8 mouse cellular contexts compared by ENCODE assay signal in genomic region chrX:69359360-69359759, GRCm38 (mm10). TPM values are rescaled to one million over a fixed set of nuclear protein-coding genes. Genes with fewer than 3 reads are reported as not detected.
DNase-seq lines count a peak whose midpoint lies in the region; ATAC-seq and TF ChIP-seq lines count a peak whose summit lies in the region.

No protein-coding gene starts in this region.

- no peaks in the 10 kb centered on the region for H3K36me3 ChIP-seq in lung, embryonic 14.5 days (ENCODE audit: insufficient read depth)
- no peaks in the 10 kb centered on the region for H3K36me3 ChIP-seq in forebrain, embryonic 15.5 days
- no peaks in the 10 kb centered on the region for H3K36me3 ChIP-seq in hindbrain, embryonic 16.5 days (ENCODE audit: control insufficient read depth, insufficient read depth, low read length)
- no peaks in the 10 kb centered on the region for H3K36me3 ChIP-seq in midbrain, embryonic 15.5 days (replicated peaks)
- H3K36me3 ChIP-seq in kidney, adult 2 months (ENCODE audit: control insufficient read depth, insufficient read depth, low read length), result no peaks in the 10 kb centered on the region

- no peak for TF ChIP-seq POLR2A in kidney, adult 2 months (IDR thresholded peaks at IDR 0.05; ENCODE audit: low read depth, low read length)

- TF ChIP-seq CTCF in lung, embryonic 14.5 days (IDR thresholded peaks at IDR 0.05; ENCODE audit: low read depth), result no peak
- TF ChIP-seq CTCF in kidney, adult 2 months (conservative IDR thresholded peaks at IDR 0.05; ENCODE audit: insufficient read depth, insufficient read length, low read depth, low read length), result no peak

- ATAC-seq in lung, embryonic 14.5 days (ENCODE audit: insufficient read depth), result no peak
- ATAC-seq in forebrain, embryonic 15.5 days (replicated peaks), result no peak
- ATAC-seq in hindbrain, embryonic 16.5 days, result no peak
- no peak for ATAC-seq in midbrain, embryonic 15.5 days (replicated peaks)
- no peak for ATAC-seq in CD4-positive, CD25-positive, alpha-beta regulatory T cell, adult 4 months
- ATAC-seq in megakaryocyte-erythroid progenitor cell, adult 5-6 weeks (replicated peaks; ENCODE audit: low FRiP score, low TSS enrichment, poor library complexity, severe bottlenecking), result no peak

- no peak for DNase-seq in lung, embryonic 14.5 days
- DNase-seq in lung, postnatal 14 days, result no peak
- DNase-seq in kidney, adult 2 months, result no peak

- no peak overlapping the region for H3K4me3 ChIP-seq in lung, embryonic 14.5 days (ENCODE audit: low read depth, low read length)
- peak overlapping the region; percentile 71; the same call in 1 of the 2 replicates for H3K4me3 ChIP-seq in forebrain, embryonic 15.5 days
- H3K4me3 ChIP-seq in hindbrain, embryonic 16.5 days (ENCODE audit: low read length), result peak overlapping the region; percentile 66
- peak overlapping the region; percentile 64 for H3K4me3 ChIP-seq in midbrain, embryonic 15.5 days
- no peak overlapping the region for H3K4me3 ChIP-seq in kidney, adult 2 months (ENCODE audit: insufficient read depth, low read depth, low read length)

- H3K4me1 ChIP-seq in lung, embryonic 14.5 days (ENCODE audit: insufficient read depth), result no peaks in the 10 kb centered on the region
- H3K4me1 ChIP-seq in forebrain, embryonic 15.5 days, result peaks cover 9% of the 10 kb centered on the region; the same call in 1 of the 2 replicates
- peaks cover 3% of the 10 kb centered on the region; the same call in 1 of the 2 replicates for H3K4me1 ChIP-seq in hindbrain, embryonic 16.5 days (ENCODE audit: control insufficient read depth, insufficient read depth, low read depth, low read length)
- 0 out of 2 replicates have a peak, but pooled peaks cover 4% of the 10 kb centered on the region for H3K4me1 ChIP-seq in midbrain, embryonic 15.5 days
- H3K4me1 ChIP-seq in kidney, adult 2 months (ENCODE audit: control insufficient read depth, insufficient read depth, low read length), result no peaks in the 10 kb centered on the region

- 19% methylated on average over 5 of the region's 5 CpGs for WGBS in lung, embryonic 14.5 days
- 24% methylated on average over 5 of the region's 5 CpGs for WGBS in forebrain, embryonic 15.5 days
- WGBS in hindbrain, embryonic 16.5 days, result 19% methylated on average over 5 of the region's 5 CpGs
- WGBS in midbrain, embryonic 15.5 days, result 31% methylated on average over 5 of the region's 5 CpGs
- WGBS in kidney, adult 2 months, result 24% methylated on average over 5 of the region's 5 CpGs

- H3K9ac ChIP-seq in lung, embryonic 14.5 days, result no peak overlapping the region
- no peak overlapping the region for H3K9ac ChIP-seq in forebrain, embryonic 15.5 days (replicated peaks)
- no peak overlapping the region for H3K9ac ChIP-seq in hindbrain, embryonic 16.5 days (ENCODE audit: low read depth, low read length)
- H3K9ac ChIP-seq in midbrain, embryonic 15.5 days, result no peak overlapping the region

- H3K27me3 ChIP-seq in lung, embryonic 14.5 days (ENCODE audit: insufficient read depth, low read length), result peaks cover 6% of the 10 kb centered on the region
- H3K27me3 ChIP-seq in forebrain, embryonic 15.5 days, result no peaks in the 10 kb centered on the region
- no peaks in the 10 kb centered on the region for H3K27me3 ChIP-seq in hindbrain, embryonic 16.5 days (replicated peaks; ENCODE audit: control insufficient read depth, insufficient read depth, low read length)
- H3K27me3 ChIP-seq in midbrain, embryonic 15.5 days (replicated peaks), result no peaks in the 10 kb centered on the region
- H3K27me3 ChIP-seq in kidney, adult 2 months (replicated peaks; ENCODE audit: control insufficient read depth, insufficient read depth, low read length), result no peaks in the 10 kb centered on the region

- H3K4me2 ChIP-seq in lung, embryonic 14.5 days, result peak overlapping the region; percentile 64; the same call in 1 of the 2 replicates
- H3K4me2 ChIP-seq in forebrain, embryonic 15.5 days (replicated peaks), result peak overlapping the region; percentile 55
- H3K4me2 ChIP-seq in hindbrain, embryonic 16.5 days (ENCODE audit: low read length), result peak overlapping the region; percentile 64
- H3K4me2 ChIP-seq in midbrain, embryonic 15.5 days, result peak overlapping the region; percentile 60

- H3K27ac ChIP-seq in lung, embryonic 14.5 days (ENCODE audit: low read depth), result no peak overlapping the region
- no peak overlapping the region for H3K27ac ChIP-seq in forebrain, embryonic 15.5 days (replicated peaks)
- no peak overlapping the region for H3K27ac ChIP-seq in hindbrain, embryonic 16.5 days (ENCODE audit: low read depth, low read length)
- H3K27ac ChIP-seq in midbrain, embryonic 15.5 days, result no peak overlapping the region
- H3K27ac ChIP-seq in kidney, adult 2 months (ENCODE audit: insufficient read depth, low read depth, low read length), result no peak overlapping the region

- H3K9me3 ChIP-seq in lung, embryonic 14.5 days (ENCODE audit: low read depth, low read length), result no peaks in the 10 kb centered on the region
- no peaks in the 10 kb centered on the region for H3K9me3 ChIP-seq in forebrain, embryonic 15.5 days
- no peaks in the 10 kb centered on the region for H3K9me3 ChIP-seq in hindbrain, embryonic 16.5 days (ENCODE audit: control insufficient read depth, low read length)
- no peaks in the 10 kb centered on the region for H3K9me3 ChIP-seq in midbrain, embryonic 15.5 days

RNA-seq across cellular contexts. Expression of gene Aff2, which starts 0.7 kb away (rescaled TPM):
- polyA plus RNA-seq in lung, embryonic 14.5 days (2014; fragmentation: Nextera tagmentation; extraction: Ambion mirVana), result 4.5 and 5.0 TPM in 2 replicates
- polyA plus RNA-seq in forebrain, embryonic 15.5 days (2015; fragmentation: Nextera tagmentation; extraction: Ambion mirVana), result 16.1 and 18.6 TPM in 2 replicates
- 13.2 and 14.3 TPM in 2 replicates for polyA plus RNA-seq in hindbrain, embryonic 16.5 days (2015; fragmentation: Nextera tagmentation; extraction: Ambion mirVana)
- polyA plus RNA-seq in midbrain, embryonic 15.5 days (2015; fragmentation: Nextera tagmentation; extraction: Ambion mirVana), result 17.7 and 17.8 TPM in 2 replicates
- polyA plus RNA-seq in CD4-positive, CD25-positive, alpha-beta regulatory T cell, adult 4 months (2017; shearing (Covaris generic)), result not detected
- 0.09 and 0.12 TPM in 2 replicates for polyA plus RNA-seq in kidney, adult 2 months (2012; rRNA removed)
- not detected in 2 replicates for total RNA-seq in megakaryocyte-erythroid progenitor cell, adult 5-6 weeks (2014; fragmentation: Nextera tagmentation)
- 2.6 TPM in 1 of 2 replicates, not detected in the other for total RNA-seq in megakaryocyte-erythroid progenitor cell, adult 5-6 weeks (2017)

Comparison
In these comparisons a context has a peak if more than half of its experiments do, and no peak if none do; other contexts are left out.
1. H3K4me3 ChIP-seq: peak in forebrain, embryonic 15.5 days (single experiment), hindbrain, embryonic 16.5 days (single experiment) and midbrain, embryonic 15.5 days (single experiment); none in lung, embryonic 14.5 days (single experiment) and kidney, adult 2 months (single experiment).
2. Peak in every context shown above with its lines, with median percentiles within 50 percentile points of each other: H3K4me2 ChIP-seq.